8 mouse cellular contexts compared by ENCODE assay signal in the genomic region with DNA sequence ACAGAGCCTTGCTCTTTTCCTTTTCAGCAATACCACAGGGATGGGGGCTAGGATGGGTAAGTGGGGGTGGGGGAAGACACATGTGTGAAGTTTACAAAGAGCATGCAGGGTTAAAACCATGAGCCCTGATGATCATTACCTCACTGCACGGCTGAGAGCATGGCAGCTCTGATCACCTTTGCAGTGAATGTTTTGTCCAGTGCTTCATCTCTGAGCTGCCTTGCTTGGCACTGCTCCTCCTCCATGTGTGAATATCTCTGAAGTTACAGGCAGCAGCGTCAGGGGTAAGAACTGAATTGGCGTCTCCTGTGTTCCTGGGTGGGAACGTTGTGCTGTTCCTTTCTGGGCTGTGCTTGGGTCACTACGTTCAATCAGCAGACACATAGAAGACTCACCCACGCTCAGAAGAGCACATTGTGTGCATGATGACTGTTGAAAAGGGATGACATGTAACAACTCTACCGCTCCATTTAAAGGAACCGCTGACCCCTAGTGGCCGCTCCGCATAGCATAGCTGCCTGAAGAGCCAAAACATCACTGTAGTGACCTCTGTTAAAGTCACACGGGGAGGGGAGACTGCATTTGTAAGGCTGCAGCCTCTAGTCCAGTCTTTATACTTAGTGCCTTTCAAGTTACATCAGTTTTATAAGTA.
DNase-seq lines count a peak whose midpoint lies in the region; ATAC-seq lines count a peak whose summit lies in the region.

No protein-coding gene starts in this region.

- H3K9ac ChIP-seq in embryonic facial prominence, embryonic 15.5 days: no peak overlapping the region
- H3K9ac ChIP-seq in kidney, embryonic 14.5 days (ENCODE audit: low read depth, low read length): no peak overlapping the region

- H3K9me3 ChIP-seq in embryonic facial prominence, embryonic 15.5 days (replicated peaks): no peaks in the 10 kb centered on the region
- H3K9me3 ChIP-seq in heart, embryonic 10.5 days: no peaks in the 10 kb centered on the region
- no peaks in the 10 kb centered on the region for H3K9me3 ChIP-seq in kidney, embryonic 14.5 days (ENCODE audit: control insufficient read depth, low read length)

- H3K4me3 ChIP-seq in embryonic facial prominence, embryonic 15.5 days (replicated peaks): no peak overlapping the region
- H3K4me3 ChIP-seq in heart, embryonic 10.5 days: no peak overlapping the region
- H3K4me3 ChIP-seq in kidney, embryonic 14.5 days (ENCODE audit: low read length): no peak overlapping the region

- WGBS in embryonic facial prominence, embryonic 15.5 days: 16% methylated on average over 11 of the region's 11 CpGs
- WGBS in heart, embryonic 10.5 days: 20% methylated on average over 11 of the region's 11 CpGs
- 19% methylated on average over 11 of the region's 11 CpGs for WGBS in kidney, embryonic 14.5 days

- peaks cover 15% of the 10 kb centered on the region for H3K4me1 ChIP-seq in embryonic facial prominence, embryonic 15.5 days
- H3K4me1 ChIP-seq in heart, embryonic 10.5 days: peaks cover 52% of the 10 kb centered on the region
- H3K4me1 ChIP-seq in kidney, embryonic 14.5 days (ENCODE audit: control insufficient read depth, insufficient read depth, low read length): 0 out of 2 replicates have a peak, but pooled peaks cover 5% of the 10 kb centered on the region

- no peaks in the 10 kb centered on the region for H3K27me3 ChIP-seq in embryonic facial prominence, embryonic 15.5 days
- H3K27me3 ChIP-seq in heart, embryonic 10.5 days (ENCODE audit: insufficient read depth, poor library complexity, severe bottlenecking): no peaks in the 10 kb centered on the region
- no peaks in the 10 kb centered on the region for H3K27me3 ChIP-seq in kidney, embryonic 14.5 days (ENCODE audit: control insufficient read depth, insufficient read depth, low read length)

- no peak overlapping the region for H3K27ac ChIP-seq in embryonic facial prominence, embryonic 15.5 days (replicated peaks)
- peak overlapping the region; percentile 67; the same call in 1 of the 2 replicates for H3K27ac ChIP-seq in heart, embryonic 10.5 days
- H3K27ac ChIP-seq in kidney, embryonic 14.5 days (ENCODE audit: low read depth, low read length): no peak overlapping the region

- H3K4me2 ChIP-seq in embryonic facial prominence, embryonic 15.5 days (replicated peaks): no peak overlapping the region
- H3K4me2 ChIP-seq in kidney, embryonic 14.5 days (replicated peaks; ENCODE audit: low read depth, low read length): no peak overlapping the region

- peak; percentile 75 for ATAC-seq in embryonic facial prominence, embryonic 15.5 days (ENCODE audit: insufficient number of reproducible peaks, low FRiP score, low TSS enrichment, low read depth)
- ATAC-seq in kidney, embryonic 14.5 days (ENCODE audit: low FRiP score, low TSS enrichment): peak; percentile 87
- ATAC-seq in monocyte, adult 5-6 weeks (replicated peaks; ENCODE audit: insufficient number of reproducible peaks, low FRiP score, low TSS enrichment, poor library complexity, severe bottlenecking): peak; percentile 81

- peak; percentile 94 for DNase-seq in 3T3-L1 (ENCODE audit: low read depth, low spot score)
- peak; percentile 91 to 92 for DNase-seq in adrenal gland, postnatal 36 days
- DNase-seq in heart, embryonic 10.5 days (ENCODE audit: low spot score): no peak
- DNase-seq in liver: peak; percentile 78
- DNase-seq in spleen, postnatal 4 days (ENCODE audit: low spot score in 2 of 2): peak; percentile 78 to 89

- no peaks in the 10 kb centered on the region for H3K36me3 ChIP-seq in embryonic facial prominence, embryonic 15.5 days
- H3K36me3 ChIP-seq in heart, embryonic 10.5 days: peaks cover 5% of the 10 kb centered on the region; the same call in 1 of the 2 replicates
- no peaks in the 10 kb centered on the region for H3K36me3 ChIP-seq in kidney, embryonic 14.5 days (ENCODE audit: control insufficient read depth, insufficient read depth, low read length)
